Mouse (Mus musculus): ENCODE results near the gene Wfdc6b. TPM values are rescaled to one million over a fixed set of nuclear protein-coding genes. Genes with fewer than 3 reads are reported as not detected.

Gene Wfdc6b
- polyA plus RNA-seq, 1 experiment = not detected

GRCm38 (mm10) chr2:164593494-164593893 is 19.8 kb upstream of the Wfdc6b start, which contains the start of gene Eppin:
Gene Eppin (minus strand): TSS chr2:164593594.
- Histone ChIP-seq H3K4me1 (ENCODE audit: control insufficient read depth, insufficient read depth, insufficient read length, low read length) (no peaks in the 10 kb centered on the region), H3K36me3 (ENCODE audit: control insufficient read depth, insufficient read depth, low read length) (no peaks in the 10 kb centered on the region), H3K27me3 (ENCODE audit: control insufficient read depth, insufficient read depth, low read length) (no peaks in the 10 kb centered on the region), H3K4me3 (ENCODE audit: low read depth, low read length) (no peak within 1 kb of the TSS), H3K27ac (ENCODE audit: insufficient read depth, low read depth, low read length) (no peak within 1 kb of the TSS)
- TF ChIP-seq POLR2A (IDR thresholded peaks at IDR 0.05; ENCODE audit: low read depth, low read length) = no peak
- no peak for TF ChIP-seq CTCF (IDR thresholded peaks at IDR 0.05; ENCODE audit: extremely low read depth, insufficient read length, insufficient replicate concordance, low read depth, low read length)
- whole genome bisulfite sequencing = 68% methylated on average over 4 of the region's 4 CpGs

- Histone ChIP-seq H3K27me3 (ENCODE audit: control insufficient read depth, insufficient read depth, low read length) (no peaks in the 10 kb centered on the region), H3K4me1 (ENCODE audit: control insufficient read depth, insufficient read depth, insufficient read length, low read length) (no peaks in the 10 kb centered on the region), H3K27ac (ENCODE audit: insufficient read depth, low read depth, low read length) (no peak overlapping the region), H3K4me3 (ENCODE audit: low read depth, low read length) (no peak overlapping the region), H3K36me3 (ENCODE audit: control insufficient read depth, insufficient read depth, low read length) (no peaks in the 10 kb centered on the region)
- 68% methylated on average over 3 of the region's 3 CpGs for WGBS
- TF ChIP-seq POLR2A (IDR thresholded peaks at IDR 0.05; ENCODE audit: low read depth, low read length) = no peak
- no peak for TF ChIP-seq CTCF (IDR thresholded peaks at IDR 0.05; ENCODE audit: extremely low read depth, insufficient read length, insufficient replicate concordance, low read depth, low read length)
These were observed 13.1 kb upstream of the Wfdc6b start for GRCm38 (mm10) chr2:164600179-164600578.

- no peak overlapping the region for H3K4me3 ChIP-seq (ENCODE audit: low read depth, low read length)
These were observed 9.8 kb upstream of the Wfdc6b start for GRCm38 (mm10) chr2:164603482-164603881.

GRCm38 (mm10) chr2:164604411-164604810 is 8.9 kb upstream of the Wfdc6b start:
- 91% methylated on average over 8 of the region's 8 CpGs for WGBS

More at GRCm38 (mm10) chr2:164603482-164603881, 9.8 kb upstream of the Wfdc6b start:
- no peaks in the 10 kb centered on the region for H3K4me1 ChIP-seq (ENCODE audit: control insufficient read depth, insufficient read depth, insufficient read length, low read length)
- H3K27ac ChIP-seq (ENCODE audit: insufficient read depth, low read depth, low read length) = no peak overlapping the region
- no peaks in the 10 kb centered on the region for H3K27me3 ChIP-seq (ENCODE audit: control insufficient read depth, insufficient read depth, low read length)
- 91% methylated on average over 3 of the region's 3 CpGs for WGBS
- no peaks in the 10 kb centered on the region for H3K36me3 ChIP-seq (ENCODE audit: control insufficient read depth, insufficient read depth, low read length)
- no peak for TF ChIP-seq CTCF (IDR thresholded peaks at IDR 0.05; ENCODE audit: extremely low read depth, insufficient read length, insufficient replicate concordance, low read depth, low read length)
- no peak for TF ChIP-seq POLR2A (IDR thresholded peaks at IDR 0.05; ENCODE audit: low read depth, low read length)

GRCm38 (mm10) chr2:164608781-164609180 is 4.5 kb upstream of the Wfdc6b start:
- WGBS = 85% methylated on average over 6 of the region's 6 CpGs
- no peak overlapping the region for H3K4me3 ChIP-seq (ENCODE audit: low read depth, low read length)
- no peaks in the 10 kb centered on the region for H3K36me3 ChIP-seq (ENCODE audit: control insufficient read depth, insufficient read depth, low read length)
- no peak overlapping the region for H3K27ac ChIP-seq (ENCODE audit: insufficient read depth, low read depth, low read length)
- no peaks in the 10 kb centered on the region for H3K4me1 ChIP-seq (ENCODE audit: control insufficient read depth, insufficient read depth, insufficient read length, low read length)
- no peaks in the 10 kb centered on the region for H3K27me3 ChIP-seq (ENCODE audit: control insufficient read depth, insufficient read depth, low read length)
- TF ChIP-seq CTCF (IDR thresholded peaks at IDR 0.05; ENCODE audit: extremely low read depth, insufficient read length, insufficient replicate concordance, low read depth, low read length) (no peak), POLR2A (IDR thresholded peaks at IDR 0.05; ENCODE audit: low read depth, low read length) (no peak)

More at GRCm38 (mm10) chr2:164604411-164604810, 8.9 kb upstream of the Wfdc6b start:
- no peak for TF ChIP-seq POLR2A (IDR thresholded peaks at IDR 0.05; ENCODE audit: low read depth, low read length)
- no peak for TF ChIP-seq CTCF (IDR thresholded peaks at IDR 0.05; ENCODE audit: extremely low read depth, insufficient read length, insufficient replicate concordance, low read depth, low read length)
- H3K27me3 ChIP-seq (ENCODE audit: control insufficient read depth, insufficient read depth, low read length) = no peaks in the 10 kb centered on the region
- no peak overlapping the region for H3K27ac ChIP-seq (ENCODE audit: insufficient read depth, low read depth, low read length)
- no peak overlapping the region for H3K4me3 ChIP-seq (ENCODE audit: low read depth, low read length)
- H3K36me3 ChIP-seq (ENCODE audit: control insufficient read depth, insufficient read depth, low read length) = no peaks in the 10 kb centered on the region
- no peaks in the 10 kb centered on the region for H3K4me1 ChIP-seq (ENCODE audit: control insufficient read depth, insufficient read depth, insufficient read length, low read length)

GRCm38 (mm10) chr2:164615386-164615785 is 2.1 kb downstream of the Wfdc6b start:
- Histone ChIP-seq H3K4me1 (ENCODE audit: control insufficient read depth, insufficient read depth, insufficient read length, low read length) (no peaks in the 10 kb centered on the region), H3K36me3 (ENCODE audit: control insufficient read depth, insufficient read depth, low read length) (no peaks in the 10 kb centered on the region), H3K4me3 (ENCODE audit: low read depth, low read length) (no peak overlapping the region), H3K27me3 (ENCODE audit: control insufficient read depth, insufficient read depth, low read length) (no peaks in the 10 kb centered on the region), H3K27ac (ENCODE audit: insufficient read depth, low read depth, low read length) (no peak overlapping the region)
- WGBS = 91% methylated on average over 3 of the region's 3 CpGs
- TF ChIP-seq CTCF (IDR thresholded peaks at IDR 0.05; ENCODE audit: extremely low read depth, insufficient read length, insufficient replicate concordance, low read depth, low read length) (no peak), POLR2A (IDR thresholded peaks at IDR 0.05; ENCODE audit: low read depth, low read length) (no peak)

- no peaks in the 10 kb centered on the region for H3K4me1 ChIP-seq (ENCODE audit: control insufficient read depth, insufficient read depth, insufficient read length, low read length)
- H3K4me3 ChIP-seq (ENCODE audit: low read depth, low read length) = no peak overlapping the region
- TF ChIP-seq CTCF (IDR thresholded peaks at IDR 0.05; ENCODE audit: extremely low read depth, insufficient read length, insufficient replicate concordance, low read depth, low read length) (no peak), POLR2A (IDR thresholded peaks at IDR 0.05; ENCODE audit: low read depth, low read length) (no peak)
- H3K27ac ChIP-seq (ENCODE audit: insufficient read depth, low read depth, low read length) = no peak overlapping the region
- WGBS = 75% methylated on average over 5 of the region's 5 CpGs
- no peaks in the 10 kb centered on the region for H3K27me3 ChIP-seq (ENCODE audit: control insufficient read depth, insufficient read depth, low read length)
- no peaks in the 10 kb centered on the region for H3K36me3 ChIP-seq (ENCODE audit: control insufficient read depth, insufficient read depth, low read length)
These were observed 5.7 kb downstream of the Wfdc6b start for GRCm38 (mm10) chr2:164619050-164619449.

Measured in small intestine, adult 2 months (tissue).